Mouse (Mus musculus): ENCODE results near the gene Clec12a. TPM values are rescaled to one million over a fixed set of nuclear protein-coding genes. Genes with fewer than 3 reads are reported as not detected.

Gene Clec12a
- polyA plus RNA-seq, 1 experiment, result 0.63 TPM

DNA sequence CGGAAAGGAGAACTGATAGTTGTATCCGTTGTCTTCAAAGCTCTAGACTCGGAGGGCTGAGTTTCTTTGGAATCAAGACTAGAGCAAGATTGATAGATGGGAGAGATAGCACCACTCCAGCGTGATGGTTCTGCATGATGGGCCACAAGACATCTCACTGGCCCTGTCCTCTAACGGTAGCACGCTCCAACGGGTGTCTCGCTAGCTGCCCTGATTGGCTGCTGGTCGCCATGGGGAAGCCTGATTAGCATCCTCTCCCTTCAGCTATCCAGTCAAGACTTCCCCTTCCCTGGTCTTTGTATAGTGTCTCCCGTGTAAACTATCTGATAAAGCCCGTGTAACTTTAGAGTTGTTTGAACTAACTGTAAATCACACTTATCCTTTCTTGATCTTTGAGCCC, 10.9 kb upstream of the Clec12a start, which contains the start of gene 4922502D21Rik:
Gene 4922502D21Rik, minus strand, starts transcription at position 187 of the 400 bp plus-strand sequence.
- H3K27ac ChIP-seq (ENCODE audit: insufficient read depth, low read length), result no peak within 1 kb of the TSS
- no peaks in the 10 kb centered on the region; the same call in 1 of the 2 replicates for H3K4me1 ChIP-seq (ENCODE audit: control insufficient read depth, insufficient read depth, low read length)
- H3K4me3 ChIP-seq (ENCODE audit: insufficient read depth, low read length), result no peak within 1 kb of the TSS
- TF ChIP-seq POLR2A (IDR thresholded peaks at IDR 0.05; ENCODE audit: extremely low read depth, insufficient read depth, low read length) (no peak), CTCF (IDR thresholded peaks at IDR 0.05; ENCODE audit: extremely low read depth, insufficient read depth, low read length) (no peak)

DNA sequence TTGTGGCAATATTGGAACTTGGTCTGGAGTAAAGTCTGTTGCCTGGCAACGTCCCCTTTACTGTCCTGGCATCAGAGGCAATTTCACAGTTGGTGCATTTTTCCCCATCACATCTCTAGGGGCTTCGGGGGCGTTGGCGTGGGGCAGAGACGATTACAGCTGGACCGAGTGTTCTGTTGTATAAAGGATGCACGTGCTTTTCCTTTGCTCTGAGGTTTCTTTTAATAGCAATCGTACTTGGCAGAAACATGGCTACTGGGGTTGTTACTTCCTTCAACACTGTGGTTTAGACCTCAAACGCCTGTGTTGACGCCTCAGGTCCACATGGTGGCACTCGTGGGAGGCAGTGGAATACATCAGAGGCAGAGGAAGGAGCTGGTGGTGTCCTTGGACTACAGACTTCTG, 8.8 kb upstream of the Clec12a start:
- H3K4me3 ChIP-seq (ENCODE audit: insufficient read depth, low read length), result no peak overlapping the region
- H3K4me1 ChIP-seq (ENCODE audit: control insufficient read depth, insufficient read depth, low read length), result no peaks in the 10 kb centered on the region
- TF ChIP-seq CTCF (IDR thresholded peaks at IDR 0.05; ENCODE audit: extremely low read depth, insufficient read depth, low read length) (peak; percentile 71), POLR2A (IDR thresholded peaks at IDR 0.05; ENCODE audit: extremely low read depth, insufficient read depth, low read length) (no peak)
- no peak overlapping the region for H3K27ac ChIP-seq (ENCODE audit: insufficient read depth, low read length)

DNA sequence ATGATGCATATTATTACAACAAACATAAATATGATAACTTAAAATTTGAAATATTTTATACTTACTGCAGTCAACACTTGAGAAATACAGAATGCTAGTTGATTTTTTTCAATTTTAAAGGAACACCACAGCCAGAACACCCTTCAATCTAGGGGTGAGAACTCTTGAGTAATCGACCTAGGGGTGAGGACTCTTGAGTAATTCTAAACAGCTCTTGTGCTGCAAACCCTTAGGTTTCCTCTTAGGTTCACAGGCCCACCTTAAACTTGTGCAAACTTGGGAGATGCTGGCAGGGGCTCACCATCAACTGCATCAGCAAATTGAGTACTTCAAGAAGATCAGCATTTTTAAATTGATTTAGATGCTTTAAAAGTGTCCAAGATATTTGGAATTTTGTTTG, 4.7 kb upstream of the Clec12a start:
- Histone ChIP-seq H3K27ac (ENCODE audit: insufficient read depth, low read length) (no peak overlapping the region), H3K4me3 (ENCODE audit: insufficient read depth, low read length) (no peak overlapping the region), H3K4me1 (ENCODE audit: control insufficient read depth, insufficient read depth, low read length) (no peaks in the 10 kb centered on the region)
- TF ChIP-seq CTCF (IDR thresholded peaks at IDR 0.05; ENCODE audit: extremely low read depth, insufficient read depth, low read length), result no peak
- TF ChIP-seq POLR2A (IDR thresholded peaks at IDR 0.05; ENCODE audit: extremely low read depth, insufficient read depth, low read length), result no peak

DNA sequence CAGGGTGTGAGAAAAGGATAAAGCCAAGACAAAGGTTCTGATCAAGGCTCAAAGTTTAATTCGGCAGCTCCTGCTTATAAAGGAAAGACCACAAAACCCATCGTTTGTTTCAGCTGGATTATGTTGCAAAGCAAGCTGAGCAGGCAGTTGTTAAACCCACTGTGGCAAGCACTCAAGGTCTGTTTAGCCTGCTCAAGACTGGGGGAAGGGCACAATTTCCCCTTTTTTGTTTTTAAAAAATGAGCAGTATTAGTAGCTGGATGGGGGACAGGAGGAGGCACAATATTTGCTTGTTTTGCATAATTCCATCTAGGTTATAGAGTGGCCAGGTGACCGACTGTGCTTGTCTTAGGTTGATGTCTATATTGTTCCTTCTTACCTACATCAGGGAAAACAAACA, 1.9 kb downstream of the Clec12a start:
- Histone ChIP-seq H3K27ac (ENCODE audit: insufficient read depth, low read length) (no peak overlapping the region), H3K4me3 (ENCODE audit: insufficient read depth, low read length) (no peak overlapping the region), H3K4me1 (ENCODE audit: control insufficient read depth, insufficient read depth, low read length) (no peaks in the 10 kb centered on the region)
- no peak for TF ChIP-seq CTCF (IDR thresholded peaks at IDR 0.05; ENCODE audit: extremely low read depth, insufficient read depth, low read length)
- TF ChIP-seq POLR2A (IDR thresholded peaks at IDR 0.05; ENCODE audit: extremely low read depth, insufficient read depth, low read length), result no peak

DNA sequence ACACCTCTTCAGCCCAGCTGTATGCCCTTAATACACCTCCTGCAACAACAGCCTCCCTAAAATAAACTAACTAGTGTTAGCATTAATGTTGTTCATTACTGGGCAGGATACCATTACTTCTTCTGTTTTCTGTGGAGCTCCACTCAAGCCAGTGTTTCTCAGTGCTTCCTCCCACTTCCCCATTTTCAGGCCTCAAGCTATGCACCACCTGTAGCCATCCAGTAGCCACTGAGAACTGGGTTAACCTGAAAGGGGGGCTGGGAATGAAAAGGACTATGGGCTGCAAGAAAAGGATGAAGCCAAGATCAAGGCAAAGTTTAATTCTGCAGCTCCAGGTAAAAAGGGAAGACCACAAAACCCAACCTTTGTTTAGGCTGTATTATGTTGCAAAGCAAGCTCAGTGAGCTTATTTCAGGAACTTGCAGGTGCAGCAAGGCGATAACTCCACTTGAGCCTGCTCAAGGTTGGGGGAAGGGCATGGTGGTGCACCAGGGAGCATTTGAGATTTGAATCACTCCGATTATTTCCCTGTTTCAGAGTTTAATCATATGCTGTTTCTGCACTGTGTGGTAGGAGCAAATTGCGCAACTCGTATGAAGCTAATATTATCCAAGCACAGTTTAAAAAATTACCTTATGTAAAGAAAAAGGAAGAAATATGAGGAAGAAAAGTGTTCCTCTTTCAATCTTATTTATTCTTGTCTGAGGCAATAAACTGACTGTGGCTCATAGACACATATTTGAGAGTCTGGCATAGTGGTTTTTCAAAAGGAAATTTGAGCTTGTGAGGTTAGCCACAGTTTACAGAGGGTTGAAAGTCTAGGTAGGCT, 7.2 kb downstream of the Clec12a start:
- no peaks in the 10 kb centered on the region for H3K4me1 ChIP-seq (ENCODE audit: control insufficient read depth, insufficient read depth, low read length)
- no peak for TF ChIP-seq POLR2A (IDR thresholded peaks at IDR 0.05; ENCODE audit: extremely low read depth, insufficient read depth, low read length)
- no peak overlapping the region for H3K27ac ChIP-seq (ENCODE audit: insufficient read depth, low read length)
- H3K4me3 ChIP-seq (ENCODE audit: insufficient read depth, low read length), result no peak overlapping the region

DNA sequence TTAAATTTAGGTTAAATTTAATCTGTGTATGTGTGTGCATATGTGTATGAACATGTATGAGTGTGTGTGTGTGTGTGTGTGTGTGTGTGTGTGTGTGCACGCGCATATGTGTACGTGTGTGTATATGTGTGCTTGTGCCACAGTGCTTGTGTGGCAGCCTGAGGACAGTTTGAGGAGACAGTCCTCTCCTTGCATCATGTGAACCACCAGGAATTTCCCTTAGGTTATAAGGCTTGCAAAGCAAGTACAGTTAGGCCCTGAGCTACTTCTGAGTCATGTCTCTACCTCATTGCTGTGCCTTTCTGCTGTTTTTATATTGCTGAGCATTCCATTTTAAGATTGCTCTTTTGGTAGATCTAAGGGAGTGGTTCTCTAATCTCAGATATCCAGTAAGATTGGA, 8.6 kb downstream of the Clec12a start:
- Histone ChIP-seq H3K4me3 (ENCODE audit: insufficient read depth, low read length) (no peak overlapping the region), H3K4me1 (ENCODE audit: control insufficient read depth, insufficient read depth, low read length) (no peaks in the 10 kb centered on the region), H3K27ac (ENCODE audit: insufficient read depth, low read length) (no peak overlapping the region)
- TF ChIP-seq POLR2A (IDR thresholded peaks at IDR 0.05; ENCODE audit: extremely low read depth, insufficient read depth, low read length) (no peak), CTCF (IDR thresholded peaks at IDR 0.05; ENCODE audit: extremely low read depth, insufficient read depth, low read length) (no peak)

DNA sequence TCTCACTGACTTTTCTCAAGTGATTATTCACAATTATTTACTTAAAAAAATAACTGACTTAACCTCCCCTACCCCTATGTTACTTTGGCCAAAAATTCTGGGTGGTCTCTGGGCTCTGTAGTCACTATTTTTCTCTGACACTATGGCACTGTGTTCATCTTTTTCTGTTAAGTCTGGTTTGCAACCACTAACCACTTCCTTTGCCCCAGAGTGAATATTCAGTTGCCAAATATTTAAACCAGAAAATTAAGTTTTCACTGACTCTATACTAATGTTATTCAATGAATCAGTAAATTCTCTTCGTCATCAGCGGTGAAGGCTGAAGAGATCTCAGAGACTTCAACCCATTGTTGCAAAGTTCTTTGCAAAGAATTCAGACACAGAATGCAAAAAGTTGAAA, 13.3 kb downstream of the Clec12a start:
- Histone ChIP-seq H3K4me1 (ENCODE audit: control insufficient read depth, insufficient read depth, low read length) (no peaks in the 10 kb centered on the region), H3K27ac (ENCODE audit: insufficient read depth, low read length) (no peak overlapping the region), H3K4me3 (ENCODE audit: insufficient read depth, low read length) (no peak overlapping the region)
- TF ChIP-seq CTCF (IDR thresholded peaks at IDR 0.05; ENCODE audit: extremely low read depth, insufficient read depth, low read length) (no peak), POLR2A (IDR thresholded peaks at IDR 0.05; ENCODE audit: extremely low read depth, insufficient read depth, low read length) (no peak)

DNA sequence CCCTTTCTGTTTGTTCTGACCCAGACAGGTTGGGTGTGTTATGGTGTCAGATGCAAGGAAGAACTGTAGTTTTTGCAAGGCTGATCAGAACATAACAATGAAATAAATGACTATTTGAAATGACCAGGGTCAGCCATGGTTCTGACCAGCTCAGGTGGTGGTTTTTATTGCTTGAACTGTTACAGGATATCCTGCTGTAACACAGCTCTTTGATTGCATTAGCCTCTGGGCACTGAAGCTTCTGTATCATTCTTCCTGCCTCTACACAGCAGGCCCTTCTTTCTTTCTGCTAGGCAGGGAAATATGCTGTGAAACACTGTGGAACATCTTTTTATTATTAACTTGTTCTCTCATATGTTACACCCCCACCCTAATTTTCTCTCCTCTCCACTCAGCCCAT, 13.9 kb downstream of the Clec12a start:
- TF ChIP-seq POLR2A (IDR thresholded peaks at IDR 0.05; ENCODE audit: extremely low read depth, insufficient read depth, low read length) (no peak), CTCF (IDR thresholded peaks at IDR 0.05; ENCODE audit: extremely low read depth, insufficient read depth, low read length) (no peak)
- H3K27ac ChIP-seq (ENCODE audit: insufficient read depth, low read length), result no peak overlapping the region
- no peaks in the 10 kb centered on the region for H3K4me1 ChIP-seq (ENCODE audit: control insufficient read depth, insufficient read depth, low read length)
- H3K4me3 ChIP-seq (ENCODE audit: insufficient read depth, low read length), result no peak overlapping the region

DNA sequence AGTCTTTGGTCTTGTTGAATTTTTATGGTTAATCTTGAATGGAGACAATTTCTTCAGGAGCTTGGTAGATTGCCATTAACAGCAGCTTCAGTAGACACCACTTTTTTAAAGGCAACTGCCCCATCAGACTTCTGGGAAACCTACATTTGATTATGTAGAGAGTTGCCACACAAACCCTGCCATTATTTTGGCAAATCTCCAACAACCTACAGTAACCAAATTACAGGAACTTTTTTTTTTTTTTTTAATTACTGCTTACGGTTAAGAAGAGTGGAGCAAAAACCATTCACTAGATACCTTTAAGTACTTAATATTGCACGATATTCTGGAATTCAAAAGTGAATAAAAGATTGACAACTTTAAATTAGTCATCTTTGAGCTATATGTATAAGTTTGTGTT, 17.0 kb downstream of the Clec12a start:
- H3K27ac ChIP-seq (ENCODE audit: insufficient read depth, low read length), result no peak overlapping the region
- TF ChIP-seq CTCF (IDR thresholded peaks at IDR 0.05; ENCODE audit: extremely low read depth, insufficient read depth, low read length) (no peak), POLR2A (IDR thresholded peaks at IDR 0.05; ENCODE audit: extremely low read depth, insufficient read depth, low read length) (no peak)
- H3K4me1 ChIP-seq (ENCODE audit: control insufficient read depth, insufficient read depth, low read length), result no peaks in the 10 kb centered on the region
- H3K4me3 ChIP-seq (ENCODE audit: insufficient read depth, low read length), result no peak overlapping the region

DNA sequence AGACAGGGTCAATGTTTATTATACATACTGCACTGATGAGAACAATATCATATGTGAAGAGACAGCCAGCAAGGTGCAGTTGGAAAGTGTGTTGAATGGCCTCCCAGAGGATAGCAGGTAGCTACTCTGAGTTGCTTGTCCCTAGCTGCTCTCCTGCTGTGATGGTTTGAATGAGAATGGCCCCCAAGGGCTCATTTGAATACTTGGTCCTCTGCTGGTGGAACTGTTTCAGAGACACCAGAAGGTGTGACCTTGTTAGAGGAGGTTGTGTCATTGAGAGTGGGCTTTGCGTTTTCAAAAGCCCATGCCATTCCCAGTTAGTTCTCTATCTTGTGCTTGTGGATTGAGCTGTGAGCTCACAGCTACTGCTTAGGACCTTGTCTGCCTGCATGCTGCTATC, 21.5 kb downstream of the Clec12a start:
- no peak overlapping the region for H3K4me3 ChIP-seq (ENCODE audit: insufficient read depth, low read length)
- H3K27ac ChIP-seq (ENCODE audit: insufficient read depth, low read length), result no peak overlapping the region
- TF ChIP-seq CTCF (IDR thresholded peaks at IDR 0.05; ENCODE audit: extremely low read depth, insufficient read depth, low read length) (no peak), POLR2A (IDR thresholded peaks at IDR 0.05; ENCODE audit: extremely low read depth, insufficient read depth, low read length) (no peak)

More for the DNA sequence above, 21.5 kb downstream of the Clec12a start:
- H3K4me1 ChIP-seq (ENCODE audit: control insufficient read depth, insufficient read depth, low read length), result no peaks in the 10 kb centered on the region
